Mouse (Mus musculus): ENCODE measurements around the gene Celf2. TPM values are rescaled to one million over a fixed set of nuclear protein-coding genes. Genes with fewer than 3 reads are reported as not detected.

Celf2 gene
- polyA plus RNA-seq, 1 experiment from 2014 or later = 131 TPM

GRCm38 (mm10) chr2:6721460-6722401 lies 787.6 kb downstream of the Celf2 start:
- Histone ChIP-seq H3K9me3 (no peaks in the 10 kb centered on the region), H3K9ac (replicated peaks) (peak overlapping the region; percentile 53), H3K27ac (replicated peaks) (peak overlapping the region; percentile 74), H3K4me2 (replicated peaks) (peak overlapping the region; percentile 77), H3K36me3 (no peaks in the 10 kb centered on the region), H3K4me1 (peaks cover 31% of the 10 kb centered on the region), H3K4me3 (peak overlapping the region; percentile 41), H3K27me3 (no peaks in the 10 kb centered on the region)
- ATAC-seq (ENCODE audit: low FRiP score, low read depth) = peak; percentile 89
- 12% methylated on average over 17 of the region's 17 CpGs for WGBS

- Histone ChIP-seq H3K9ac (replicated peaks) (peak overlapping the region; percentile 53; the same call in 1 of the 2 replicates), H3K9me3 (no peaks in the 10 kb centered on the region), H3K27ac (replicated peaks) (peak overlapping the region; percentile 74; the same call in 1 of the 2 replicates), H3K4me1 (peaks cover 31% of the 10 kb centered on the region), H3K4me3 (peak overlapping the region; percentile 41), H3K4me2 (replicated peaks) (peak overlapping the region; percentile 77), H3K36me3 (no peaks in the 10 kb centered on the region), H3K27me3 (no peaks in the 10 kb centered on the region)
- 30% methylated on average over 11 of the region's 11 CpGs for WGBS
- peak; percentile 77 for ATAC-seq (ENCODE audit: low FRiP score, low read depth)
Observed at GRCm38 (mm10) chr2:6720753-6721459, 788.5 kb downstream of the Celf2 start.

- H3K27me3 ChIP-seq = no peaks in the 10 kb centered on the region
- peaks cover 31% of the 10 kb centered on the region for H3K4me1 ChIP-seq
- no peak overlapping the region for H3K27ac ChIP-seq (replicated peaks)
- H3K4me3 ChIP-seq = no peak overlapping the region
- no peaks in the 10 kb centered on the region for H3K9me3 ChIP-seq
- no peak overlapping the region for H3K4me2 ChIP-seq (replicated peaks)
- 0 out of 2 replicates have a peak, but pooled peaks cover 5% of the 10 kb centered on the region for H3K36me3 ChIP-seq
- H3K9ac ChIP-seq (replicated peaks) = no peak overlapping the region
- no peak for ATAC-seq (ENCODE audit: low FRiP score, low read depth)
Observed at GRCm38 (mm10) chr2:6718864-6719263, 790.5 kb downstream of the Celf2 start.

GRCm38 (mm10) chr2:6717953-6718352 lies 791.4 kb downstream of the Celf2 start:
- H3K4me1 ChIP-seq = peaks cover 27% of the 10 kb centered on the region
- H3K9ac ChIP-seq (replicated peaks) = no peak overlapping the region
- ATAC-seq (ENCODE audit: low FRiP score, low read depth) = no peak
- H3K9me3 ChIP-seq = no peaks in the 10 kb centered on the region
- 76% methylated on average over 3 of the region's 3 CpGs for WGBS
- no peak overlapping the region for H3K4me2 ChIP-seq (replicated peaks)
- no peaks in the 10 kb centered on the region for H3K27me3 ChIP-seq
- H3K36me3 ChIP-seq = 0 out of 2 replicates have a peak, but pooled peaks cover 5% of the 10 kb centered on the region
- H3K4me3 ChIP-seq = no peak overlapping the region
- H3K27ac ChIP-seq (replicated peaks) = no peak overlapping the region

GRCm38 (mm10) chr2:6715562-6715961 lies 793.8 kb downstream of the Celf2 start:
- no peak for ATAC-seq (ENCODE audit: low FRiP score, low read depth)
- WGBS = 92% methylated on average over 3 of the region's 3 CpGs

GRCm38 (mm10) chr2:6713529-6713928 lies 795.8 kb downstream of the Celf2 start:
- H3K9ac ChIP-seq (replicated peaks) = no peak overlapping the region
- H3K4me2 ChIP-seq (replicated peaks) = no peak overlapping the region
- 93% methylated on average over 6 of the region's 6 CpGs for WGBS
- H3K27ac ChIP-seq (replicated peaks) = no peak overlapping the region
- no peaks in the 10 kb centered on the region for H3K27me3 ChIP-seq
- H3K4me3 ChIP-seq = no peak overlapping the region
- H3K9me3 ChIP-seq = no peaks in the 10 kb centered on the region
- H3K36me3 ChIP-seq = 0 out of 2 replicates have a peak, but pooled peaks cover 5% of the 10 kb centered on the region
- ATAC-seq (ENCODE audit: low FRiP score, low read depth) = no peak
- 0 out of 2 replicates have a peak, but pooled peaks cover 1% of the 10 kb centered on the region for H3K4me1 ChIP-seq

More at GRCm38 (mm10) chr2:6715562-6715961, 793.8 kb downstream of the Celf2 start:
- Histone ChIP-seq H3K4me2 (replicated peaks) (no peak overlapping the region), H3K36me3 (0 out of 2 replicates have a peak, but pooled peaks cover 5% of the 10 kb centered on the region), H3K9ac (replicated peaks) (no peak overlapping the region), H3K4me1 (peaks cover 3% of the 10 kb centered on the region), H3K9me3 (no peaks in the 10 kb centered on the region), H3K4me3 (no peak overlapping the region), H3K27ac (replicated peaks) (no peak overlapping the region), H3K27me3 (no peaks in the 10 kb centered on the region)

GRCm38 (mm10) chr2:6710687-6711430 lies 798.5 kb downstream of the Celf2 start:
- Histone ChIP-seq H3K9ac (replicated peaks) (no peak overlapping the region), H3K4me2 (replicated peaks) (no peak overlapping the region), H3K27ac (replicated peaks) (no peak overlapping the region), H3K27me3 (no peaks in the 10 kb centered on the region), H3K36me3 (0 out of 2 replicates have a peak, but pooled peaks cover 5% of the 10 kb centered on the region), H3K4me1 (peaks cover 13% of the 10 kb centered on the region), H3K9me3 (no peaks in the 10 kb centered on the region), H3K4me3 (no peak overlapping the region)
- ATAC-seq (ENCODE audit: low FRiP score, low read depth) = no peak
- WGBS = 94% methylated on average over 7 of the region's 7 CpGs

GRCm38 (mm10) chr2:6707959-6708519 lies 801.3 kb downstream of the Celf2 start:
- peak overlapping the region; percentile 46; the same call in 1 of the 2 replicates for H3K27ac ChIP-seq (replicated peaks)
- WGBS = 53% methylated on average over 5 of the region's 5 CpGs

GRCm38 (mm10) chr2:6707276-6707675 lies 802.1 kb downstream of the Celf2 start:
- ATAC-seq (ENCODE audit: low FRiP score, low read depth) = peak; percentile 60; the same call in 1 of the 2 replicates
- peaks cover 13% of the 10 kb centered on the region for H3K4me1 ChIP-seq
- H3K9ac ChIP-seq (replicated peaks) = no peak overlapping the region
- H3K9me3 ChIP-seq = no peaks in the 10 kb centered on the region
- H3K4me3 ChIP-seq = no peak overlapping the region
- no peaks in the 10 kb centered on the region for H3K36me3 ChIP-seq
- no peak overlapping the region for H3K4me2 ChIP-seq (replicated peaks)
- 55% methylated on average over 2 of the region's 2 CpGs for WGBS
- no peak overlapping the region for H3K27ac ChIP-seq (replicated peaks)
- H3K27me3 ChIP-seq = no peaks in the 10 kb centered on the region

More at GRCm38 (mm10) chr2:6707959-6708519, 801.3 kb downstream of the Celf2 start:
- no peaks in the 10 kb centered on the region for H3K36me3 ChIP-seq
- H3K4me1 ChIP-seq = peaks cover 13% of the 10 kb centered on the region
- H3K9me3 ChIP-seq = no peaks in the 10 kb centered on the region
- H3K4me3 ChIP-seq = no peak overlapping the region
- H3K27me3 ChIP-seq = no peaks in the 10 kb centered on the region
- no peak overlapping the region for H3K4me2 ChIP-seq (replicated peaks)
- ATAC-seq (ENCODE audit: low FRiP score, low read depth) = peak; percentile 56; the same call in 1 of the 2 replicates
- H3K9ac ChIP-seq (replicated peaks) = no peak overlapping the region

- ATAC-seq (ENCODE audit: low FRiP score, low read depth) = no peak
- 89% methylated on average over 11 of the region's 11 CpGs for WGBS
- no peak overlapping the region for H3K4me3 ChIP-seq
- no peaks in the 10 kb centered on the region for H3K27me3 ChIP-seq
- H3K4me2 ChIP-seq (replicated peaks) = no peak overlapping the region
- H3K9me3 ChIP-seq = no peaks in the 10 kb centered on the region
- peaks cover 13% of the 10 kb centered on the region for H3K4me1 ChIP-seq
- H3K27ac ChIP-seq (replicated peaks) = no peak overlapping the region
- H3K36me3 ChIP-seq = no peaks in the 10 kb centered on the region
- no peak overlapping the region for H3K9ac ChIP-seq (replicated peaks)
Observed at GRCm38 (mm10) chr2:6705929-6706739, 803.2 kb downstream of the Celf2 start.

All from midbrain, embryonic 12.5 days (tissue).